Mouse (Mus musculus): Measurements from ENCODE around the gene Prpf6. TPM values are rescaled to one million over a fixed set of nuclear protein-coding genes. Genes with fewer than 3 reads are reported as not detected.

Prpf6 gene
- polyA plus RNA-seq, 1 experiment from 2014 or later = 59.9 TPM

- Histone ChIP-seq H3K4me3 (replicated peaks; ENCODE audit: low read depth, low read length) (peak within 1 kb of the TSS; percentile 77), H3K9ac (replicated peaks; ENCODE audit: low read length) (peak within 1 kb of the TSS; percentile 96), H3K4me1 (ENCODE audit: control insufficient read depth, insufficient read depth, low read length) (peaks cover 29% of the 10 kb centered on the region), H3K36me3 (ENCODE audit: control insufficient read depth, insufficient read depth, low read length) (peaks cover 14% of the 10 kb centered on the region), H3K4me2 (ENCODE audit: low read length) (peak within 1 kb of the TSS; percentile 77), H3K9me3 (ENCODE audit: control insufficient read depth, low read length) (no peaks in the 10 kb centered on the region), H3K27me3 (ENCODE audit: control insufficient read depth, insufficient read depth, low read length) (no peaks in the 10 kb centered on the region), H3K27ac (replicated peaks; ENCODE audit: low read depth, low read length) (peak within 1 kb of the TSS; percentile 94)
- WGBS = 1% methylated on average over 71 of the region's 71 CpGs
- DNase-seq (peak; percentile 89), ATAC-seq (ENCODE audit: low FRiP score, low TSS enrichment) (peak; percentile 58)
Observed at GRCm38 (mm10) chr2:181598454-181599351, 7.0 kb downstream of the Prpf6 start, which contains the start of gene Samd10. TSS of gene Samd10 (minus strand) at chr2:181599212.

- WGBS = 69% methylated on average over 6 of the region's 6 CpGs
- Histone ChIP-seq H3K9me3 (ENCODE audit: control insufficient read depth, low read length) (no peaks in the 10 kb centered on the region), H3K4me1 (ENCODE audit: control insufficient read depth, insufficient read depth, low read length) (peaks cover 29% of the 10 kb centered on the region), H3K27me3 (ENCODE audit: control insufficient read depth, insufficient read depth, low read length) (no peaks in the 10 kb centered on the region), H3K4me3 (replicated peaks; ENCODE audit: low read depth, low read length) (peak overlapping the region; percentile 93), H3K27ac (replicated peaks; ENCODE audit: low read depth, low read length) (peak overlapping the region; percentile 84), H3K4me2 (ENCODE audit: low read length) (peak overlapping the region; percentile 85), H3K36me3 (ENCODE audit: control insufficient read depth, insufficient read depth, low read length) (peaks cover 14% of the 10 kb centered on the region), H3K9ac (replicated peaks; ENCODE audit: low read length) (peak overlapping the region; percentile 81; the same call in 1 of the 2 replicates)
- ATAC-seq (ENCODE audit: low FRiP score, low TSS enrichment) (no peak), DNase-seq (no peak)
Observed at GRCm38 (mm10) chr2:181600226-181600758, 8.6 kb downstream of the Prpf6 start.

- H3K9ac ChIP-seq (replicated peaks; ENCODE audit: low read length) = peak overlapping the region; percentile 81
- peak overlapping the region; percentile 93 for H3K4me3 ChIP-seq (replicated peaks; ENCODE audit: low read depth, low read length)
- peak overlapping the region; percentile 85 for H3K4me2 ChIP-seq (ENCODE audit: low read length)
- WGBS = under 1% methylated on average over 57 of the region's 57 CpGs
- no peaks in the 10 kb centered on the region for H3K27me3 ChIP-seq (ENCODE audit: control insufficient read depth, insufficient read depth, low read length)
- H3K27ac ChIP-seq (replicated peaks; ENCODE audit: low read depth, low read length) = peak overlapping the region; percentile 84
- DNase-seq = peak; percentile 99
- ATAC-seq (ENCODE audit: low FRiP score, low TSS enrichment) = peak; percentile 91
- H3K36me3 ChIP-seq (ENCODE audit: control insufficient read depth, insufficient read depth, low read length) = peaks cover 7% of the 10 kb centered on the region
- H3K4me1 ChIP-seq (ENCODE audit: control insufficient read depth, insufficient read depth, low read length) = peaks cover 29% of the 10 kb centered on the region
- no peaks in the 10 kb centered on the region for H3K9me3 ChIP-seq (ENCODE audit: control insufficient read depth, low read length)
Observed at GRCm38 (mm10) chr2:181600828-181601750, 9.4 kb downstream of the Prpf6 start.

- Histone ChIP-seq H3K9ac (replicated peaks; ENCODE audit: low read length) (peak overlapping the region; percentile 81), H3K27ac (replicated peaks; ENCODE audit: low read depth, low read length) (peak overlapping the region; percentile 83), H3K4me2 (ENCODE audit: low read length) (peak overlapping the region; percentile 85), H3K4me1 (ENCODE audit: control insufficient read depth, insufficient read depth, low read length) (peaks cover 29% of the 10 kb centered on the region), H3K27me3 (ENCODE audit: control insufficient read depth, insufficient read depth, low read length) (no peaks in the 10 kb centered on the region), H3K9me3 (ENCODE audit: control insufficient read depth, low read length) (no peaks in the 10 kb centered on the region), H3K36me3 (ENCODE audit: control insufficient read depth, insufficient read depth, low read length) (peaks cover under 1% of the 10 kb centered on the region; the same call in 1 of the 2 replicates), H3K4me3 (replicated peaks; ENCODE audit: low read depth, low read length) (peak overlapping the region; percentile 93)
- no peak for ATAC-seq (ENCODE audit: low FRiP score, low TSS enrichment)
- WGBS = 30% methylated on average over 10 of the region's 10 CpGs
- DNase-seq = no peak
Observed at GRCm38 (mm10) chr2:181601751-181602145, 10.1 kb downstream of the Prpf6 start.

GRCm38 (mm10) chr2:181602367-181602766 is 10.7 kb downstream of the Prpf6 start:
- no peak for DNase-seq
- peak overlapping the region; percentile 93 for H3K4me3 ChIP-seq (replicated peaks; ENCODE audit: low read depth, low read length)
- H3K9ac ChIP-seq (replicated peaks; ENCODE audit: low read length) = no peak overlapping the region
- no peaks in the 10 kb centered on the region for H3K27me3 ChIP-seq (ENCODE audit: control insufficient read depth, insufficient read depth, low read length)
- H3K36me3 ChIP-seq (ENCODE audit: control insufficient read depth, insufficient read depth, low read length) = no peaks in the 10 kb centered on the region
- peak overlapping the region; percentile 85 for H3K4me2 ChIP-seq (ENCODE audit: low read length)
- no peak overlapping the region for H3K27ac ChIP-seq (replicated peaks; ENCODE audit: low read depth, low read length)
- ATAC-seq (ENCODE audit: low FRiP score, low TSS enrichment) = no peak
- peaks cover 26% of the 10 kb centered on the region for H3K4me1 ChIP-seq (ENCODE audit: control insufficient read depth, insufficient read depth, low read length)
- no peaks in the 10 kb centered on the region for H3K9me3 ChIP-seq (ENCODE audit: control insufficient read depth, low read length)
- WGBS = 75% methylated on average over 4 of the region's 4 CpGs

- Histone ChIP-seq H3K9ac (replicated peaks; ENCODE audit: low read length) (no peak overlapping the region), H3K4me3 (replicated peaks; ENCODE audit: low read depth, low read length) (no peak overlapping the region), H3K9me3 (ENCODE audit: control insufficient read depth, low read length) (no peaks in the 10 kb centered on the region), H3K4me2 (ENCODE audit: low read length) (no peak overlapping the region), H3K4me1 (ENCODE audit: control insufficient read depth, insufficient read depth, low read length) (no peaks in the 10 kb centered on the region), H3K27me3 (ENCODE audit: control insufficient read depth, insufficient read depth, low read length) (no peaks in the 10 kb centered on the region), H3K27ac (replicated peaks; ENCODE audit: low read depth, low read length) (no peak overlapping the region), H3K36me3 (ENCODE audit: control insufficient read depth, insufficient read depth, low read length) (peaks cover 70% of the 10 kb centered on the region)
- ATAC-seq (ENCODE audit: low FRiP score, low TSS enrichment) = no peak
- DNase-seq = no peak
- 93% methylated on average over 5 of the region's 5 CpGs for WGBS
Observed at GRCm38 (mm10) chr2:181618761-181619495, 27.3 kb downstream of the Prpf6 start.

- no peak overlapping the region for H3K4me2 ChIP-seq (ENCODE audit: low read length)
- no peak overlapping the region for H3K9ac ChIP-seq (replicated peaks; ENCODE audit: low read length)
- H3K9me3 ChIP-seq (ENCODE audit: control insufficient read depth, low read length) = no peaks in the 10 kb centered on the region
- ATAC-seq (ENCODE audit: low FRiP score, low TSS enrichment) = no peak
- H3K4me3 ChIP-seq (replicated peaks; ENCODE audit: low read depth, low read length) = no peak overlapping the region
- no peaks in the 10 kb centered on the region for H3K4me1 ChIP-seq (ENCODE audit: control insufficient read depth, insufficient read depth, low read length)
- H3K27me3 ChIP-seq (ENCODE audit: control insufficient read depth, insufficient read depth, low read length) = no peaks in the 10 kb centered on the region
- H3K27ac ChIP-seq (replicated peaks; ENCODE audit: low read depth, low read length) = no peak overlapping the region
- peaks cover 64% of the 10 kb centered on the region for H3K36me3 ChIP-seq (ENCODE audit: control insufficient read depth, insufficient read depth, low read length)
- DNase-seq = peak; percentile 49
Observed at GRCm38 (mm10) chr2:181623401-181623800, 31.7 kb downstream of the Prpf6 start.

GRCm38 (mm10) chr2:181628471-181628870 is 36.8 kb downstream of the Prpf6 start:
- H3K4me1 ChIP-seq (ENCODE audit: control insufficient read depth, insufficient read depth, low read length) = no peaks in the 10 kb centered on the region
- no peak overlapping the region for H3K4me3 ChIP-seq (replicated peaks; ENCODE audit: low read depth, low read length)
- no peak overlapping the region for H3K27ac ChIP-seq (replicated peaks; ENCODE audit: low read depth, low read length)
- no peaks in the 10 kb centered on the region for H3K27me3 ChIP-seq (ENCODE audit: control insufficient read depth, insufficient read depth, low read length)
- H3K36me3 ChIP-seq (ENCODE audit: control insufficient read depth, insufficient read depth, low read length) = peaks cover 56% of the 10 kb centered on the region
- H3K4me2 ChIP-seq (ENCODE audit: low read length) = no peak overlapping the region
- ATAC-seq (ENCODE audit: low FRiP score, low TSS enrichment) (no peak), DNase-seq (no peak)
- no peak overlapping the region for H3K9ac ChIP-seq (replicated peaks; ENCODE audit: low read length)
- H3K9me3 ChIP-seq (ENCODE audit: control insufficient read depth, low read length) = no peaks in the 10 kb centered on the region
